Mouse (Mus musculus) embryonic facial prominence, embryonic 14.5 days (tissue): ENCODE data around the gene Kmt2c. TPM values are rescaled to one million over a fixed set of nuclear protein-coding genes. Genes with fewer than 3 reads are reported as not detected.

ENCODE experiments used
- ATAC-seq: fragments of 200-750 bp; cut with Nextera tagmentation; 2 replicates; pipeline ENCODE4 v1.8.0; 2017; ENCODE audit warnings: low read depth, moderate number of reproducible peaks, moderate TSS enrichment
- DNase-seq: peaks from one replicate; pipeline ENCODE4 v3.0.0-alpha.2; 2015; ENCODE audit warnings: low spot score
- H3K27ac ChIP-seq: fragments of 300-500 bp; sonication (generic); replicated peaks from 2 replicates; pipeline ENCODE4 v1.5.1; 2014; ENCODE audit warnings: low read depth, mild to moderate bottlenecking, low read length, moderate library complexity
- H3K27me3 ChIP-seq: fragments of 300-500 bp; sonication (generic); replicated peaks from 2 replicates; pipeline ENCODE4 v1.6.1; 2014; ENCODE audit warnings: low read length; ENCODE audit not compliant: control insufficient read depth, insufficient read depth
- H3K36me3 ChIP-seq: fragments of 300-500 bp; sonication (generic); 2 replicates; pipeline ENCODE4 v1.6.1; 2014; ENCODE audit warnings: low read length, mixed read lengths; ENCODE audit not compliant: control insufficient read depth, insufficient read depth
- H3K4me1 ChIP-seq: fragments of 300-500 bp; sonication (generic); 2 replicates; pipeline ENCODE4 v1.6.1; 2014; ENCODE audit warnings: antibody characterized with exemption, low read length; ENCODE audit not compliant: control insufficient read depth, insufficient read depth
- H3K4me2 ChIP-seq: fragments of 300-500 bp; sonication (generic); 2 replicates; pipeline ENCODE4 v1.6.1; 2014; ENCODE audit warnings: low read depth, mild to moderate bottlenecking, low read length, moderate library complexity, mixed read lengths
- H3K4me3 ChIP-seq: fragments of 300-500 bp; sonication (generic); 2 replicates; pipeline ENCODE4 v1.5.1; 2014; ENCODE audit warnings: low read depth, mild to moderate bottlenecking, low read length
- H3K9ac ChIP-seq: fragments of 300-500 bp; sonication (generic); 2 replicates; pipeline ENCODE4 v1.6.1; 2014; ENCODE audit warnings: low read depth, mild to moderate bottlenecking, low read length, moderate library complexity, mixed read lengths
- H3K9me3 ChIP-seq: fragments of 300-500 bp; sonication (generic); 2 replicates; pipeline ENCODE4 v1.6.1; 2016; ENCODE audit warnings: low read length; ENCODE audit not compliant: control insufficient read depth
- WGBS: fragments of 180-500 bp; shearing (Covaris S2); extraction: QIAGEN DNeasy Blood & Tissue Kit; methylation state at CpG from one replicate; pipeline ENCODE4 v1.1.7; 2014; 5-methylcytosine and 5-hydroxymethylcytosine counted together
- polyA plus RNA-seq: library from polyadenylated mRNA; unstranded; fragments of >200 nt; fragmentation: Nextera tagmentation; extraction: Ambion mirVana; gene quantifications from 2 replicates; pipeline ENCODE4 v1.2.1, GENCODE M21; 2014

The Kmt2c gene
- polyA plus RNA-seq, 1 experiment from 2014 or later: 19.9 TPM

DNA sequence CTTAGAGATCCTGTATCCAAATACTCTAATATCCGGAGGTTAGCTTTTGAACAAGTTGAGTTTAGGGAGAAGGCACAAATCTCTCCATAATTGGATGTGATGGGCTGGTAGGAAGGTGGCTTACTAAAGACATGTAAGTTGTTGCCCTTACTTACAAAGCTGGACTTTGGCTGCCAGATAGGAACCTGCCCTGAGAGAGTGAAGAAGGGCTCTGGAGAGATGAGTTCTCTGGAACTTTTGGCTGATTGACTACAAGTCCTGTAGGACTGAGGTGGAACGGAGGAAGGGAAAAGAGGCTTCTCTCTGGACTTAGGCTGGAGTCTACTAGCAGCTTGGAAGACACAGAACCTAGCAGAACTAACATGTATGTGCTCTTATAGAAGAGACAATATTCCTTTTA is 37.0 kb upstream of the Kmt2c start:
- no peak overlapping the region for H3K4me2 ChIP-seq
- H3K4me3 ChIP-seq: no peak overlapping the region
- H3K4me1 ChIP-seq: no peaks in the 10 kb centered on the region
- H3K36me3 ChIP-seq: no peaks in the 10 kb centered on the region
- DNase-seq (no peak), ATAC-seq (no peak)
- peaks cover 12% of the 10 kb centered on the region; the same call in 1 of the 2 replicates for H3K9me3 ChIP-seq
- no peaks in the 10 kb centered on the region for H3K27me3 ChIP-seq
- H3K27ac ChIP-seq: no peak overlapping the region
- no peak overlapping the region for H3K9ac ChIP-seq
- 90% methylated on average over 2 of the region's 2 CpGs for WGBS

DNA sequence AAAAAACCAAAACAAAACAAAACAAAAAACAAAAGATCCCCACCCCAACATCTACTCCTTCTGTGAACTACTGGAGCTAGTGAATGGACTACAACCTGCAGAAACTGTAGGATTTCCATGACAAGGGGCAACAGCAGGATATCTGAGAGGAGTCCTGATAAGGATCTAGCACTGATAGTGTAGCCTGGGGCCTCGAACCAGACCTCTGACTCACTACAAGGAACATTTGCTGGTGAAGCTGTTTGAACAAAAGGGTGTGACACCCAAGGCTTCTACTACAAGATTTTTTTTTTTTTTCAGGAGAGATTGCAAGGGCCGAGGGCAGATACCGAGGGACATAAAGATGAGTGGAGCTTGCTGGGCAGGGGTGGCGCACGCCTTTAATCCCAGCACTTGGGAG is 34.7 kb upstream of the Kmt2c start:
- no peak for ATAC-seq
- peaks cover 11% of the 10 kb centered on the region; the same call in 1 of the 2 replicates for H3K9me3 ChIP-seq
- 80% methylated on average over 5 of the region's 5 CpGs for WGBS

DNA sequence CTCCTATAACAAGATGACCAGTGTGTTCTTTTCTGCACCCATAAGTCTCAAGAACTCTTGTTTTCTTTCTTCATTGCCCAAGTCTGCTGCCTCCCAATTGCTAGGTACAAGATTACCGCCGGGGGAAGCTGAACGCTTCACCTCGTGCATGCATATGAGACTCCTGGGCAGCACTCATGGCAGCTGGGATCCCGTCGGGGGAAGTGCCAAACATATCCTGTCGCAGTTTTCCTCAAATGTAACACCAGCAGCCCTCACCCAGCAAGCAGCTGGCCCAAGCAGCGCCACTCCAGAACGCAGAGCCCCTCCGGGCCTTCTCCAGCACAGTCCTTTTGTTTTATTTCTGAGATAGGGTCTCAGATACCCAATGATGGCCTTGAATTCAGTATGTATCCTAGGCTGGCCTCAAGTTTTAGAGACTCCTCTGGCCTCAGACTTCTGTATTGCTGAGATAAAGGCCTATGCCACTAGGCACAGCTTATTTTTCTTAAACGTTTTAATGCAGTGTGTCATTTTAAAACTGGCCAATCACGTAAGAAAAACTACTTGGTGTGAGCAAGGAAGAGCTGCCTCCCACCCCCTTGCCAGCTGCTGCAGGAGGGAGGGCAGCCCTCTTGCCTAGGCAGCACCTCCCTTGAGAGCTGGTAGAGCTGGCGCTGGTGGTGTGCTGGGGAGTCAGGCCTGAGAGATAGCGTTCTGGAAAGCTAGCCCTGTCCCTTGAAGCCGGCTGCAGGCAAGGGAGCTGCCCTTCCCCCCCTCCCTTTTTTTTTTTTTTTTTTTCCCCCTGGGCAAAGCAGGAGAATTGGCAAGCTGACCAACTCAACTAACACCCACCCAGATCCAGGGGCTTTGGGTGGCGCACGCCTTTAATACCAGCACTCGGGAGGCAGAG is 33.9 kb upstream of the Kmt2c start:
- H3K4me2 ChIP-seq: no peak overlapping the region
- H3K4me1 ChIP-seq: no peaks in the 10 kb centered on the region
- ATAC-seq (no peak), DNase-seq (no peak)
- H3K27me3 ChIP-seq: no peaks in the 10 kb centered on the region
- no peak overlapping the region for H3K9ac ChIP-seq
- no peaks in the 10 kb centered on the region for H3K36me3 ChIP-seq
- H3K9me3 ChIP-seq: 0 out of 2 replicates have a peak, but pooled peaks cover 3% of the 10 kb centered on the region
- WGBS: 46% methylated on average over 18 of the region's 18 CpGs
- H3K4me3 ChIP-seq: no peak overlapping the region
- H3K27ac ChIP-seq: no peak overlapping the region

More for the DNA sequence above, 34.7 kb upstream of the Kmt2c start:
- no peak overlapping the region for H3K27ac ChIP-seq
- H3K36me3 ChIP-seq: no peaks in the 10 kb centered on the region
- H3K9ac ChIP-seq: no peak overlapping the region
- DNase-seq: no peak
- H3K4me1 ChIP-seq: no peaks in the 10 kb centered on the region
- no peaks in the 10 kb centered on the region for H3K27me3 ChIP-seq
- H3K4me3 ChIP-seq: no peak overlapping the region
- H3K4me2 ChIP-seq: no peak overlapping the region

DNA sequence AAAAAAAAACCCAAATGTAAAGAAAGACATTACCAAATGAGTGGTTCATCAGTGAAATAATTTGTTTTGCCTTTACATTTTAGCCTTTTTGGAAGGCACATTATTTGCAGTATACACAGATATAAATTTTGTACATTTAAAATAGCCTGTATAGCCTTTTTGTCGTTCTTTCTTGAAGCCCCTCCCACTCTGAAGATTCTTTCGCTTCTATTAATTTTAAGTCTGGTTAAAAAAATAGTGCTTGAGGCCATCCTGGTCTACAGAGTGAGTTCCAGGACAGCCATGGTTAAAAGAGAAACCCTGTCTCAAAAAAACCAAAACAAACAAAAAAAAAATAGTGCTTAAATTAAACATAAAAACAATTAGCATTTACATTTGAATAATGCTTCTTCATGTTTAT is 32.0 kb upstream of the Kmt2c start:
- Histone ChIP-seq H3K4me1 (peaks cover 4% of the 10 kb centered on the region; the same call in 1 of the 2 replicates), H3K9ac (peak overlapping the region; percentile 67), H3K27ac (peak overlapping the region; percentile 92; the same call in 1 of the 2 replicates), H3K36me3 (no peaks in the 10 kb centered on the region), H3K27me3 (no peaks in the 10 kb centered on the region), H3K4me3 (peak overlapping the region; percentile 63), H3K4me2 (peak overlapping the region; percentile 74), H3K9me3 (no peaks in the 10 kb centered on the region)
- WGBS: 29% methylated on average over 2 of the region's 2 CpGs
- no peak for DNase-seq
- ATAC-seq: no peak

DNA sequence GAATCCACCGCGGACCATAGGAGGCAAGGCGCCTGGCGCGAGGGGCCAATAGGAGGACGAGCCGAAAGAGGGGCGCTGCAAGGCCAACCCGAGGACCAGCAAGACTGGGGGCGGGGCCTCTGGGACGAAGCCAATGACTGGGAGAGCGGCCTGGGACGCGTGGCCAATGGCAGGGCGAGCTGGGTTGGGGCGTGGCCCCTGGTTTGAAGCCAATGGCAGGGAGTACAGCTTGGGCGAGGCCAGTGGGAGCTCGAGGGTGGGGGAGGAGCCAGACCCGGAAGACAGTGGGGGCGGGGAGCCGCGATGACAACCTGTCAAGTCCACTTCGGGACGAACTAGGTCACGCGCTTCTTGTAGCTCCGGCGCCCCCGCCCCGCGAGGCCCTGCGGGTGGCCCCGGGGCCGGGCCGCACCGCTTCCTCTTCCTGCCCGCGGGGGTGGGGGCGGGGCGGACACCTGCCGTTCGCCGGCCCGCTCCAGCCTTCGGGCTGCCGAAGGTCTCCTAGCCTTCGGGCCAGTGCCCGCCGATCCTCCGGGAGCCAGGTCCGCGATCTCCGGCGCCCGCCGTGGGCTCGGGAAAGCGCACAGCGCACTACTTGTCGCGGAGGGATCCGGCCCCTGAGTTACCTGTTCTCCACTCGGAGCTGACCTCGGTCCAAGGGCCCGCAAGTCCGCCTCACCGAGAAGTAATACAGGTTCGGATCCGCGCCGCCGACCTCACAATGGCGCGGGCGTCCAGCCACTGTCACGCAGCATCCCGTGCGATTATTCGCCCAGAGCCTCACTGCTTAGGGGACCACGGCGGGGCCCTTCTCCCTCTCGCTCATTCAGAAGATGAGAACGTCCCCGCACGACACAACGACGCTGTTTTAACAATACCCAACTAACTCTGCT is 31.2 kb upstream of the Kmt2c start:
- H3K9me3 ChIP-seq: no peaks in the 10 kb centered on the region
- H3K27ac ChIP-seq: peak overlapping the region; percentile 92
- DNase-seq: peak; percentile 100
- H3K4me3 ChIP-seq: peak overlapping the region; percentile 63
- no peaks in the 10 kb centered on the region for H3K36me3 ChIP-seq
- ATAC-seq: peak; percentile 99
- H3K27me3 ChIP-seq: no peaks in the 10 kb centered on the region
- peaks cover 4% of the 10 kb centered on the region; the same call in 1 of the 2 replicates for H3K4me1 ChIP-seq
- H3K9ac ChIP-seq: peak overlapping the region; percentile 71
- under 1% methylated on average over 51 of the region's 87 CpGs for WGBS
- H3K4me2 ChIP-seq: peak overlapping the region; percentile 74

DNA sequence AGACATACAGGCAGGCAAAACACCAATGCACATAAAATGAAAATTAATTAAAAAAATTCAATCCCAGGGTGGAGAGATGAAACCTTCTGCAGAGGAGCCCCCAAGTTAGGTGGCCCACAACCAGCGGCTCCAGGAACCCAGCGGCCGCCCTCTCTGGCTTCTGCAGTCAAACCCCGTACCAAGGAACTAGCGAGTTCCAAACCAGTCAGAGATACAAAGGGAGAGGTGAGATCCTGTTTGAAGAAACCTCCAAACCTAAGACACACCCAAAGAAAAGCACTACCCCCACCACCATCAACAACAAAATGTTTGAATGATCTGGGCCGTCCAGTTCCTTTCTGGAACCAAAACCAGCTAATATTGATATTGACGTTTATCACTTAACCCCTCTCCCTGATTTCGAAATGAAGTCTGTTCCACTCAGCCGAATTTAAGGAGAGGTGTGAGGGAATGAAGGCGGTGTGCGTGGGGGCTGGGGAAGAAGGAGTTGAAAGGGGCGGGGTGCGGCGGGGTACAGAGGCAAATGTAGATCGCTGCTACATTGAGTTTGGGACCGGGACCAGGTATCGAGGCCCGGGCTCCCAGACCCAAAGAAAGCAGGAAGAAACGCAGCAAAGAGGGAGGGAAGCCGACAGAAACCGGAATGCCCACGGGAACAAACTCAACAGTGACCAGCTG is 30.4 kb upstream of the Kmt2c start:
- ATAC-seq: no peak; the same call in 1 of the 2 replicates
- H3K27ac ChIP-seq: no peak overlapping the region; the same call in 1 of the 2 replicates
- H3K4me1 ChIP-seq: peaks cover 4% of the 10 kb centered on the region; the same call in 1 of the 2 replicates
- peak overlapping the region; percentile 74 for H3K4me2 ChIP-seq
- H3K27me3 ChIP-seq: no peaks in the 10 kb centered on the region
- H3K9ac ChIP-seq: peak overlapping the region; percentile 71
- H3K4me3 ChIP-seq: peak overlapping the region; percentile 63
- peak; percentile 3 for DNase-seq
- WGBS: 7% methylated on average over 22 of the region's 22 CpGs
- H3K9me3 ChIP-seq: no peaks in the 10 kb centered on the region
- H3K36me3 ChIP-seq: no peaks in the 10 kb centered on the region

DNA sequence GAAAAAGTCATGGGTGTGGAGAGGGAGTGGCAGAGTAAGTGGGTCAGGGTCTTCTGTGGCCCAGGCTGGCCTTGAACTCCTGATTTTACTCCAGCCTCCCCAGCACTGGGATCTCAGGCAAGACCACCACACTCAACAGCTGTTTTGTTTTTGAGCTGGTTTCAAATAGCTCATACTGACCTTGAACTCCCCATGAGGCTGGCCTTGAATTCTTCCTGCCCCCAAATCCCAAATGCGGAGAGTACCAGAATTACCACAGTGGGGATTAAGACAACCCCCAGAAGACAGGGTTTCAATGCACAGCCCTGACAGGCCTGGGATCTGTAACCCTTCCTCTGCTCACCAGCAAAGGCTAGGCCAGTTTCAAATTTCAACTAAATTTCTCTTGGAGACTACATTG is 29.4 kb upstream of the Kmt2c start:
- Histone ChIP-seq H3K27me3 (no peaks in the 10 kb centered on the region), H3K27ac (no peak overlapping the region), H3K9me3 (no peaks in the 10 kb centered on the region), H3K4me3 (no peak overlapping the region), H3K36me3 (no peaks in the 10 kb centered on the region), H3K9ac (no peak overlapping the region), H3K4me1 (peaks cover 4% of the 10 kb centered on the region; the same call in 1 of the 2 replicates), H3K4me2 (no peak overlapping the region)
- no peak for ATAC-seq
- WGBS: 43% methylated on average over 1 of the region's 1 CpGs
- no peak for DNase-seq

DNA sequence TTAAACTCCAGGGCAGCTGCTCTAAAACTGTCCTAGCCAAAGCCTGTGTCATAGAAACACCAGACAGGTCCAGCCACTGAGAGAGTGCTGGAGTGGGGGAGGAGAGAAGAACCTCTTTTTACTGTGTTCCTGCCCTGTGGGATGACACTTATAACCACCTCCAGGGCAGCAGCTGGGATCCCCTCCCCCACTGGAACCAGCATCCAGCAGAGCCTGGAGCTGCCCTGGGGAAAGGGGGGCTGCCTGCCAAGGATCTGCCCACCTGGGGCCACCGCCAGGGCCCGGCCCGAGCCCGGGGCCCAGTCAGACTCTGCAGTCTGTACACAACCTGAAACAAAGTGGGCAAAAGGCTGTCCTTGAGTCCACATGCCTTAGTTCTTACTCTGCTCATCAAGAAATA is 28.3 kb upstream of the Kmt2c start:
- Histone ChIP-seq H3K4me3 (no peak overlapping the region), H3K4me2 (no peak overlapping the region), H3K9ac (peak overlapping the region; percentile 14; the same call in 1 of the 2 replicates), H3K27me3 (no peaks in the 10 kb centered on the region), H3K36me3 (no peaks in the 10 kb centered on the region), H3K9me3 (no peaks in the 10 kb centered on the region), H3K4me1 (peaks cover 4% of the 10 kb centered on the region; the same call in 1 of the 2 replicates), H3K27ac (no peak overlapping the region)
- 7% methylated on average over 4 of the region's 4 CpGs for WGBS
- no peak for ATAC-seq
- peak; percentile 6 for DNase-seq
